ENCODE assay signal across 21 mouse cellular contexts in genomic region chr12:36072860-36073259, GRCm38 (mm10). TPM values are rescaled to one million over a fixed set of nuclear protein-coding genes. Genes with fewer than 3 reads are reported as not detected.
DNase-seq lines count a peak whose midpoint lies in the region; ATAC-seq and TF ChIP-seq lines count a peak whose summit lies in the region.
"Had no signal": no experiment of that assay in that cellular context is flagged by ENCODE, and none has a peak within 500 bp of the region (broad histone marks: within the 10 kb centered on the region; RNA-seq: fewer than 3 reads in every experiment).

No protein-coding gene starts in this region.

- 0 out of 2 replicates have a peak overlapping the region, but pooled peaks have one; percentile 7 for H3K4me2 ChIP-seq in midbrain, embryonic 16.5 days (ENCODE audit: low read length)
- H3K4me2 ChIP-seq: heart, embryonic 12.5 days; hindbrain, embryonic 13.5 days; liver, embryonic 11.5 days; neural tube, embryonic 12.5 days had no signal

- WGBS in kidney, adult 2 months, result 29% methylated on average over 5 of the region's 5 CpGs
- 19% methylated on average over 5 of the region's 5 CpGs for WGBS in midbrain, embryonic 16.5 days
- WGBS in midbrain, embryonic 10.5 days, result 24% methylated on average over 5 of the region's 5 CpGs

- H3K4me3 ChIP-seq in kidney, adult 2 months (ENCODE audit: insufficient read depth, low read depth, low read length), result no peak overlapping the region
- H3K4me3 ChIP-seq in midbrain, embryonic 16.5 days (ENCODE audit: low read depth, low read length), result no peak overlapping the region
- H3K4me3 ChIP-seq in midbrain, embryonic 10.5 days, result no peak overlapping the region
- H3K4me3 ChIP-seq: forebrain, embryonic 10.5 days; heart, embryonic 12.5 days; hindbrain, embryonic 13.5 days; neural tube, embryonic 12.5 days had no signal

- TF ChIP-seq POLR2A in kidney, adult 2 months (IDR thresholded peaks at IDR 0.05; ENCODE audit: low read depth, low read length), result no peak

- no peak overlapping the region for H3K27ac ChIP-seq in kidney, adult 2 months (ENCODE audit: insufficient read depth, low read depth, low read length)
- H3K27ac ChIP-seq in midbrain, embryonic 16.5 days (ENCODE audit: low read length), result no peak overlapping the region
- H3K27ac ChIP-seq in midbrain, embryonic 10.5 days (replicated peaks), result no peak overlapping the region
- H3K27ac ChIP-seq: forebrain, embryonic 10.5 days; hindbrain, embryonic 13.5 days; neural tube, embryonic 12.5 days had no signal

- no peaks in the 10 kb centered on the region for H3K36me3 ChIP-seq in kidney, adult 2 months (ENCODE audit: control insufficient read depth, insufficient read depth, low read length)
- H3K36me3 ChIP-seq in midbrain, embryonic 16.5 days (ENCODE audit: control insufficient read depth, insufficient read depth, low read length), result no peaks in the 10 kb centered on the region
- no peaks in the 10 kb centered on the region for H3K36me3 ChIP-seq in midbrain, embryonic 10.5 days
- H3K36me3 ChIP-seq: forebrain, embryonic 10.5 days; heart, embryonic 12.5 days; hindbrain, embryonic 13.5 days; neural tube, embryonic 12.5 days had no signal

- TF ChIP-seq CTCF in kidney, adult 2 months (conservative IDR thresholded peaks at IDR 0.05; ENCODE audit: insufficient read depth, insufficient read length, low read depth, low read length), result no peak

- peak; percentile 15 for DNase-seq in kidney, adult 2 months
- no peak for DNase-seq in kidney, postnatal 4 days
- DNase-seq in midbrain, embryonic 10.5 days (ENCODE audit: low spot score), result no peak
- DNase-seq in T-cell, adult 2 months (ENCODE audit: low spot score), result peak; percentile 14
- peak; percentile 38 for DNase-seq in naive thymus-derived CD4-positive, alpha-beta T cell, adult 2 months (ENCODE audit: low read depth)
- DNase-seq in ovary, postnatal 10 days (ENCODE audit: low spot score), result no peak
- DNase-seq: adrenal gland, postnatal 10 days; cerebellum, postnatal 10 days; gastrocnemius, postnatal 10 days; heart, adult 11 months; heart, postnatal 14 days; lung, adult 18-20 months; lung, postnatal 36 days; spleen, adult 18-20 months had no signal

- no peak overlapping the region for H3K9ac ChIP-seq in midbrain, embryonic 16.5 days (ENCODE audit: low read depth, low read length)
- H3K9ac ChIP-seq: heart, embryonic 12.5 days; hindbrain, embryonic 13.5 days; neural tube, embryonic 12.5 days had no signal

- no peaks in the 10 kb centered on the region for H3K27me3 ChIP-seq in kidney, adult 2 months (replicated peaks; ENCODE audit: control insufficient read depth, insufficient read depth, low read length)
- H3K27me3 ChIP-seq in midbrain, embryonic 16.5 days (ENCODE audit: control insufficient read depth, insufficient read depth, low read depth, low read length), result no peaks in the 10 kb centered on the region
- no peaks in the 10 kb centered on the region for H3K27me3 ChIP-seq in midbrain, embryonic 10.5 days (ENCODE audit: low read depth, poor library complexity, severe bottlenecking)
- H3K27me3 ChIP-seq: heart, embryonic 12.5 days; hindbrain, embryonic 13.5 days; neural tube, embryonic 12.5 days had no signal

- no peaks in the 10 kb centered on the region for H3K4me1 ChIP-seq in kidney, adult 2 months (ENCODE audit: control insufficient read depth, insufficient read depth, low read length)
- 0 out of 2 replicates have a peak, but pooled peaks cover 3% of the 10 kb centered on the region for H3K4me1 ChIP-seq in midbrain, embryonic 16.5 days (ENCODE audit: control insufficient read depth, insufficient read depth, low read length)
- peaks cover 7% of the 10 kb centered on the region; the same call in 1 of the 2 replicates for H3K4me1 ChIP-seq in midbrain, embryonic 10.5 days
- H3K4me1 ChIP-seq: hindbrain, embryonic 13.5 days; neural tube, embryonic 12.5 days had no signal

- no peaks in the 10 kb centered on the region for H3K9me3 ChIP-seq in midbrain, embryonic 16.5 days (replicated peaks; ENCODE audit: control insufficient read depth, low read length, poor library complexity, severe bottlenecking)
- H3K9me3 ChIP-seq in midbrain, embryonic 10.5 days (replicated peaks), result no peaks in the 10 kb centered on the region
- H3K9me3 ChIP-seq: forebrain, embryonic 10.5 days; heart, embryonic 12.5 days; hindbrain, embryonic 13.5 days; neural tube, embryonic 12.5 days had no signal

- no peak for ATAC-seq in midbrain, embryonic 16.5 days
- ATAC-seq: intestine, embryonic 16.5 days had no signal

RNA-seq across cellular contexts. Expression of gene Tspan13, which starts 30.6 kb away (rescaled TPM):
- polyA plus RNA-seq in kidney, adult 2 months (2012; rRNA removed), result 23.7 and 29.7 TPM in 2 replicates
- polyA plus RNA-seq in midbrain, embryonic 16.5 days (2015; fragmentation: Nextera tagmentation; extraction: Ambion mirVana), result 387 and 445 TPM in 2 replicates
- polyA plus RNA-seq in midbrain, embryonic 10.5 days (2016; fragmentation: Nextera tagmentation; extraction: Ambion mirVana), result 198 and 207 TPM in 2 replicates

Comparison
In these comparisons a context has a peak if more than half of its experiments do, and no peak if none do; other contexts are left out.
1. DNase-seq: peak in kidney, adult 2 months (single experiment), T-cell, adult 2 months (single experiment) and naive thymus-derived CD4-positive, alpha-beta T cell, adult 2 months (single experiment); none in kidney, postnatal 4 days (0 of 2), midbrain, embryonic 10.5 days (single experiment) and ovary, postnatal 10 days (single experiment).